Mouse (Mus musculus) hindbrain, embryonic 14.5 days (tissue): ENCODE measurements at regions not wholly inside any gene's neighbourhood (a gene's known extent, or its start where the extent isn't known, plus 50 kb on each side); places are given as distances from the start of the nearest gene placed in this dataset.

Experiments
- ATAC-seq: fragments of 200-750 bp; cut with Nextera tagmentation; 2 replicates; pipeline ENCODE4 v1.8.0; 2017; ENCODE audit warnings: moderate number of reproducible peaks, mild to moderate bottlenecking, moderate TSS enrichment, moderate library complexity; ENCODE audit not compliant: low FRiP score
- DNase-seq: peaks from one replicate; pipeline ENCODE4 v3.0.0-alpha.2; 2015; ENCODE audit warnings: low spot score
- H3K27ac ChIP-seq: fragments of 300-500 bp; sonication (generic); 2 replicates; pipeline ENCODE4 v1.5.1; 2014; ENCODE audit warnings: mild to moderate bottlenecking, moderate library complexity
- H3K27me3 ChIP-seq: fragments of 300-500 bp; sonication (generic); 2 replicates; pipeline ENCODE4 v1.6.1; 2014; ENCODE audit warnings: mild to moderate bottlenecking, low read length, mixed read lengths; ENCODE audit not compliant: control insufficient read depth, insufficient read depth
- H3K36me3 ChIP-seq: fragments of 300-500 bp; sonication (generic); replicated peaks from 2 replicates; pipeline ENCODE4 v1.6.1; 2014; ENCODE audit not compliant: control insufficient read depth, insufficient read depth
- H3K4me1 ChIP-seq: fragments of 300-500 bp; sonication (generic); replicated peaks from 2 replicates; pipeline ENCODE4 v1.6.1; 2014; ENCODE audit warnings: antibody characterized with exemption, low read length, mixed read lengths; ENCODE audit not compliant: control insufficient read depth, insufficient read depth
- H3K4me2 ChIP-seq: fragments of 300-500 bp; sonication (generic); replicated peaks from 2 replicates; pipeline ENCODE4 v1.6.1; 2014; ENCODE audit warnings: mild to moderate bottlenecking, moderate library complexity
- H3K4me3 ChIP-seq: fragments of 300-500 bp; sonication (generic); replicated peaks from 2 replicates; pipeline ENCODE4 v1.5.1; 2014; ENCODE audit warnings: mild to moderate bottlenecking, low read length
- H3K9ac ChIP-seq: fragments of 300-500 bp; sonication (generic); 2 replicates; pipeline ENCODE4 v1.6.1; 2014
- H3K9me3 ChIP-seq: fragments of 300-500 bp; sonication (generic); 2 replicates; pipeline ENCODE4 v1.6.1; 2016; ENCODE audit warnings: low read length; ENCODE audit not compliant: control insufficient read depth
- WGBS: fragments of 180-500 bp; shearing (Covaris S2); extraction: QIAGEN DNeasy Blood & Tissue Kit; methylation state at CpG from one replicate; pipeline ENCODE4 v1.1.7; 2014; 5-methylcytosine and 5-hydroxymethylcytosine counted together

DNA sequence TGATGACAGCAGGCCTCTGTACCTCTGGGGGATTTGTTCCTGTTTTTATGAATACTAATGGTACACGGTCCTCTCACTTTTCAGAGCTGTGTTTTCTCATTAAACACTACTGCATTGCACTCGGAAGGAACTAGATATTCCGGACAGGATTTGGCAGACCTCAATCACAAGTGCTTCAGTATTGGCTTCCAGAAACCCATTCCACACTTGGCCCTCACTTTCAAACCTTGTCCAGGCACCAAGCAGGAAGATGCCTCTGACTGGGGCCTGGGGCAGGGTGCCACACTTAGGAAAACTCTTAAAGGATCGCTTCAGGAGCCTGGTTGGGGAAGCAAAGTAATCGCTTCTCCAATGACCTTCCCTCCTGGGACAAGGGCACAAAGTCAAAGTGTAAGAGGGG lies 50.7 kb upstream of the Mrps6 start:
- H3K36me3 ChIP-seq: no peaks in the 10 kb centered on the region
- WGBS: 97% methylated on average over 5 of the region's 5 CpGs
- H3K27me3 ChIP-seq: no peaks in the 10 kb centered on the region
- H3K9ac ChIP-seq: no peak overlapping the region
- DNase-seq (no peak), ATAC-seq (no peak)
- H3K4me2 ChIP-seq: no peak overlapping the region
- H3K9me3 ChIP-seq: no peaks in the 10 kb centered on the region
- no peaks in the 10 kb centered on the region for H3K4me1 ChIP-seq
- H3K27ac ChIP-seq: no peak overlapping the region
- H3K4me3 ChIP-seq: no peak overlapping the region
